Mouse (Mus musculus): ENCODE data around the gene 9430097D07Rik. TPM values are rescaled to one million over a fixed set of nuclear protein-coding genes. Genes with fewer than 3 reads are reported as not detected.

9430097D07Rik gene
- total and polyA plus RNA-seq, 3 experiments = not detected

DNA sequence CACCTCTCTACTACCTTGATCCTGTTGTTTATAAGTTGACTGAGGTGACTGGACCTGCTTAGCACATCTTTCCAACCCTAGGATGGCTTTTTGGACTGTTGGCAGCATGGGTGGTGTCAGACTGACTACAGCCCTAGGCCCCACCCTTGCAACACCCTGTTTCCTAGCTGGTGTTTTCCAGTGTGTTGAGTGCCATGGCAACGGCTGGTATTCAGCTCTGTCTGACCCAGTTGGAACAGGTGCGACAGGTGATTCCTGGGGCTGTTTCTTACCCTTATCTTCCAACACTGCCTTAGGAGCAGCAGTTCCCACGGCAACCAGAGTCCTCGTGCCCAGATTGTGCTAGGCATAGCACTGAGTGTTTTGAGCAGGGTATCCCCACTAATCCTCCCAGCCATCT, 37.0 kb downstream of the 9430097D07Rik start:
- no peaks in the 10 kb centered on the region; the same call in 1 of the 2 replicates for H3K79me2 ChIP-seq (replicated peaks; ENCODE audit: control insufficient read depth, extremely low read depth, insufficient read depth, poor library complexity, severe bottlenecking)
- no peak overlapping the region for H3K9ac ChIP-seq (ENCODE audit: insufficient read depth, low read depth)
- no peaks in the 10 kb centered on the region for H3K9me3 ChIP-seq (replicated peaks; ENCODE audit: low read length)
- in situ Hi-C loops (cut with MboI; ENCODE audit: low pct_ligation_motif_present, low pct_unique_long_range_greater_than_20kb, low sequenced_read_pairs) = no loop called here
- peaks cover 0 to 3% of the 10 kb centered on the region in 2 experiments for H3K36me3 ChIP-seq (replicated peaks in 1 of 2; ENCODE audit: control insufficient read depth in 1 of 2, insufficient read depth in 1 of 2, low read length in 1 of 2)
- peaks cover 16 to 53% of the 10 kb centered on the region in 2 experiments for H3K4me1 ChIP-seq (ENCODE audit: control insufficient read depth in 1 of 2, insufficient read depth in 2 of 2)
- H3K27me3 ChIP-seq (replicated peaks) = peaks cover 5% of the 10 kb centered on the region
- dilution Hi-C loops (cut with MboI; ENCODE audit: extremely low pct_ligation_motif_present, extremely low pct_unique_long_range_greater_than_20kb, low sequenced_read_pairs) = no loop called here
- H3K4me3 ChIP-seq (replicated peaks in 1 of 3; ENCODE audit: low read depth in 2 of 3, low read length in 2 of 3, poor library complexity in 1 of 3) = no peak overlapping the region
- H3K27ac ChIP-seq (ENCODE audit: insufficient read depth, low read depth) = no peak overlapping the region
- TF ChIP-seq MAFK (IDR thresholded peaks at IDR 0.05; ENCODE audit: insufficient replicate concordance, low read length) (no peak), JUND (conservative IDR thresholded peaks at IDR 0.05; ENCODE audit: low read depth, low read length) (no peak), CHD1 (IDR thresholded peaks at IDR 0.05; ENCODE audit: low read depth, low read length) (no peak), POLR2AphosphoS2 (IDR thresholded peaks at IDR 0.05; ENCODE audit: low read depth, low read length) (no peak), ZNF384 (IDR thresholded peaks at IDR 0.05; ENCODE audit: low read depth, low read length) (no peak), KAT2A (IDR thresholded peaks at IDR 0.05; ENCODE audit: insufficient replicate concordance, low read length) (no peak), ETS1 (conservative IDR thresholded peaks at IDR 0.05; ENCODE audit: low read depth, low read length) (no peak), CTCF (conservative IDR thresholded peaks at IDR 0.05 in 1 of 2, IDR thresholded peaks at IDR 0.05 in 1 of 2; ENCODE audit: low read depth in 2 of 2, low read length in 2 of 2) (no peak), IRF4 (IDR thresholded peaks at IDR 0.05; ENCODE audit: low read depth, low read length) (no peak), JUN (IDR thresholded peaks at IDR 0.05; ENCODE audit: insufficient read depth, low read depth, low read length) (no peak), EP300 (IDR thresholded peaks at IDR 0.05; ENCODE audit: low read length) (no peak), SMC3 (IDR thresholded peaks at IDR 0.05; ENCODE audit: low read depth, low read length) (no peak), USF1 (IDR thresholded peaks at IDR 0.05; ENCODE audit: low read depth, low read length) (no peak)
- no peak for DNase-seq (ENCODE audit: extremely low read depth)
- no peak overlapping the region for H3K4me2 ChIP-seq (ENCODE audit: insufficient read depth, low read depth, poor library complexity, severe bottlenecking)

DNA sequence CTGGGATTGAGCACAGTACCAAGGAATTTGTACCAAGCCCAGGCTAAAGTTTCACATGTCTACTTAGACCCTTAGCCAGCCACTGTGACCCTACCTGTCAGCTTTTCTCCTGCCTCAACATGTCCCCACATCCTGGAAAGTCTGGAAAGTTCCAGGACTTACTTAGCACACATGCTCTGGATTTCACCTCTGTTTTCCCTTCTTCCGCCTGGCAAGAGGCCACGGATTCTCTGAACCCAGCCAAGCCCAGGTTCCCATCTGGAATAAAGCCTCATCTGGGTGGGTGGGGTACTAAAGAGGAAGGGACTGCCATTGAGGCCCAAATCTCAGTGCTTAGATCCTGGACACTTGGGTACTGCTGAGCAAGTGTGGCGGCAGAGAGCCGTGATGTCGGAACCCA, 37.5 kb downstream of the 9430097D07Rik start:
- Histone ChIP-seq H3K36me3 (replicated peaks in 1 of 2; ENCODE audit: control insufficient read depth in 1 of 2, insufficient read depth in 1 of 2, low read length in 1 of 2) (peaks cover 0 to 3% of the 10 kb centered on the region in 2 experiments), H3K4me3 (replicated peaks in 1 of 3; ENCODE audit: low read depth in 2 of 3, low read length in 2 of 3, poor library complexity in 1 of 3) (peak overlapping the region in 1 of 3 experiments; percentile 69), H3K4me2 (ENCODE audit: insufficient read depth, low read depth, poor library complexity, severe bottlenecking) (peak overlapping the region; percentile 89; the same call in 1 of the 2 replicates), H3K4me1 (ENCODE audit: control insufficient read depth in 1 of 2, insufficient read depth in 2 of 2) (peaks cover 16 to 48% of the 10 kb centered on the region in 2 experiments), H3K9ac (ENCODE audit: insufficient read depth, low read depth) (no peak overlapping the region), H3K79me2 (replicated peaks; ENCODE audit: control insufficient read depth, extremely low read depth, insufficient read depth, poor library complexity, severe bottlenecking) (no peaks in the 10 kb centered on the region; the same call in 1 of the 2 replicates), H3K27ac (ENCODE audit: insufficient read depth, low read depth) (no peak overlapping the region), H3K9me3 (replicated peaks; ENCODE audit: low read length) (no peaks in the 10 kb centered on the region), H3K27me3 (replicated peaks) (peaks cover 6% of the 10 kb centered on the region)
- DNase-seq (ENCODE audit: extremely low read depth) = no peak
- in situ Hi-C loops (cut with MboI; ENCODE audit: low pct_ligation_motif_present, low pct_unique_long_range_greater_than_20kb, low sequenced_read_pairs) (no loop called here), dilution Hi-C loops (cut with MboI; ENCODE audit: extremely low pct_ligation_motif_present, extremely low pct_unique_long_range_greater_than_20kb, low sequenced_read_pairs) (no loop called here)
- no peak for TF ChIP-seq EP300 (IDR thresholded peaks at IDR 0.05; ENCODE audit: low read length)
- no peak for TF ChIP-seq IRF4 (IDR thresholded peaks at IDR 0.05; ENCODE audit: low read depth, low read length)
- no peak for TF ChIP-seq PAX5 (IDR thresholded peaks at IDR 0.05; ENCODE audit: low read length)
- TF ChIP-seq SMC3 (IDR thresholded peaks at IDR 0.05; ENCODE audit: low read depth, low read length) = no peak
- TF ChIP-seq CHD2 (IDR thresholded peaks at IDR 0.05; ENCODE audit: low read length) = no peak
- no peak for TF ChIP-seq POLR2AphosphoS2 (IDR thresholded peaks at IDR 0.05; ENCODE audit: low read depth, low read length)
- no peak for TF ChIP-seq ZMIZ1 (IDR thresholded peaks at IDR 0.05; ENCODE audit: low read depth, low read length)
- no peak for TF ChIP-seq GABPA (IDR thresholded peaks at IDR 0.05; ENCODE audit: insufficient replicate concordance, low read depth, low read length)
